Mouse (Mus musculus) brain, embryonic 14.5 days (tissue): Measurements from ENCODE around the gene Slc22a12.

Experiments
- CTCF ChIP-seq: fragments of 200-500 bp; IDR thresholded peaks from 2 replicates; pipeline ENCODE4 v1.5.1; 2012; ENCODE audit warnings: inconsistent platforms, mild to moderate bottlenecking, moderate library complexity, borderline replicate concordance; ENCODE audit not compliant: insufficient read depth, insufficient read length; ENCODE audit errors: extremely low read depth
- POLR2A ChIP-seq: fragments of 200-500 bp; IDR thresholded peaks from 2 replicates; pipeline ENCODE4 v1.6.1; 2012; ENCODE audit warnings: mild to moderate bottlenecking, inconsistent platforms, borderline replicate concordance; ENCODE audit not compliant: poor library complexity, insufficient read depth, insufficient read length, severe bottlenecking; ENCODE audit errors: extremely low read depth

- no peak for TF ChIP-seq POLR2A
- TF ChIP-seq CTCF: no peak
Measured at GRCm38 (mm10) chr19:6518601-6519000, 24.2 kb downstream of the Slc22a12 start.
